Mouse (Mus musculus): ENCODE results near the gene Ano8. TPM values are rescaled to one million over a fixed set of nuclear protein-coding genes. Genes with fewer than 3 reads are reported as not detected.
"Not testable (repeated sequence)": the region's sequence is repeated elsewhere in the genome, so short reads cannot be mapped to it uniquely, and the experiment has no call there.

The Ano8 gene
- total RNA-seq, 1 experiment from 2014 or later: 9.2 TPM

DNA sequence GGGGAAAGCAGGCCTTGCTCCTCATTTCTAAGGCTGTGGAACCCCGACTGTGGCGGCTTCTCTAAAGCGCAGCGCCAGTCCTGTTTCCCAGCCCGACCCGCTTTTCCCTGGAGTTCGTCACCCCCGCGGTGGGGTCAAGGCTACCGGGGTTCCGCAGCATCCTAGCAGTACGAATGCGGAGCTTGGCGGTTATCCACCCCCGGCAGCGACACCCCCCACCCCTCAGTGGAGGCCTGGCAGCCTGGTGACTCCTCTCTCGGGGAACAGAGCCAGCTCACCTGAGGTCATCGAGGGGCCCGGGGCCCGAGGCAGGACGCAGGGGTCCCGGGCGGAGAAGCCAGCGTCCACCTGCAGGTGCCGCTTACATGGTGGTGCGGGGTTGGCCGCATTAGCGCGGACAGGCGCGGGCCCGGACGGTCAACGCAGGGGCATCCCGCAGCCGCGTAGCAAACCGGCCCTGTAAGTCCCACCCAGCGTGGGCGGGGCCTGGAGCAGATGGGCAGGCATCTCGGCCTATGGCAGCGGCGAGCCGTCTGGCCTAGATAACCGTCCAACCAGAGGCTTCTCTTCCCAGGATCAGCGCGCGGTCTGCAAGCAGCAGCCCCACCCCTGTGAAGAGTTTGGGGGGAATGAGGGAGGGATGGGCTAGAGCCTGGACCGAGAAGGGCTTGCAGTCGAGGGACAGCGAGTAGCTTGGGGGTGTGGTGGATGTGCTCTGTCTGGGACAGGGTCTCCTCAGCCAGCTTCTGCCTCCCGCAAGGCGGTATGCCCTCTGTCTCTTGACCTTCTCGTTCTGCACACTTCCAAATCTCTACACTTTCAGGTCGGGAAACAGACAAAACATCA, 22.4 kb downstream of the Ano8 start, which contains the start of gene Abhd8:
Gene Abhd8 (minus strand): TSS at position 468 of the 846 bp plus-strand sequence.
- ATAC-seq (replicated peaks in 1 of 2; ENCODE audit: insufficient read depth in 1 of 2, low FRiP score in 2 of 2, low TSS enrichment in 1 of 2, low read depth in 1 of 2, poor library complexity in 2 of 2, severe bottlenecking in 2 of 2): peak; percentile 65 to 75

- ATAC-seq (replicated peaks in 1 of 2; ENCODE audit: insufficient read depth in 1 of 2, low FRiP score in 2 of 2, low TSS enrichment in 1 of 2, low read depth in 1 of 2, poor library complexity in 2 of 2, severe bottlenecking in 2 of 2): peak; percentile 9 to 11; a peak in 1 of 4 replicates
These were observed 23.0 kb downstream of the Ano8 start for GRCm38 (mm10) chr8:71462786-71463185.

- no peak for ATAC-seq (replicated peaks in 1 of 2; ENCODE audit: insufficient read depth in 1 of 2, low FRiP score in 2 of 2, low TSS enrichment in 1 of 2, low read depth in 1 of 2, poor library complexity in 2 of 2, severe bottlenecking in 2 of 2)
These were observed 23.6 kb downstream of the Ano8 start for GRCm38 (mm10) chr8:71462191-71462590.

GRCm38 (mm10) chr8:71461152-71461840, 24.5 kb downstream of the Ano8 start:
- no peak for ATAC-seq (replicated peaks in 1 of 2; ENCODE audit: insufficient read depth in 1 of 2, low FRiP score in 2 of 2, low TSS enrichment in 1 of 2, low read depth in 1 of 2, poor library complexity in 2 of 2, severe bottlenecking in 2 of 2)

- no peak for ATAC-seq (replicated peaks in 1 of 2; ENCODE audit: insufficient read depth in 1 of 2, low FRiP score in 2 of 2, low TSS enrichment in 1 of 2, low read depth in 1 of 2, poor library complexity in 2 of 2, severe bottlenecking in 2 of 2)
These were observed 25.0 kb downstream of the Ano8 start for GRCm38 (mm10) chr8:71460716-71461115.

DNA sequence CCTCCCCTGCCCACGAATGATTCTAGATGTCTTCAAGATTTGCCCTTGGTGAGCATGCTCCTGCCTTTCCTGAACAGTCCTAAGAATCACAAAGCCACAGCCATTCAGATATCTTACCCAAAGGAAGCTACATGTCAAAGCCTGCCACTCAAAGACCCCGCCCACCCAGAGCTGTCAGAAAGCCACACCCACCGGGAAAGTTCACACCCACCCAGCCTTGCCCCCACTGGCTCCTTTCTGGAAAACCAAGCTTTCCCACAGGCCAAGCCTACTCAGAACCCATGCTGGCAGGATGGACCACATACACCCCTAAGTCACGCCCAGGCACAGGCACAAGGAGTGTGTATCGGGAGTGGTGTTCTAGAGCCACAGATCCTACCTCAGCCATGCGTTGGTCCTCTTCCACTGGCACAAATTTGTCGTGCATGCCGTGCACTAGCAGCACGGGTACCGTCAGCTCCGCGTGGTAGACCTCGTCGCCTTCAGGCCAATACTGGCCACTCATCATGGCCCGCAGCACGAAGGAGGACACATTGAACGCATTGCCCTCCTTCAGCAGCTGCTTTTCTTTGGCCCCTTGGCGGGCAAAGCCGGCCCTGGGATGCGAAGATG, 28.0 kb downstream of the Ano8 start:
- no peak for ATAC-seq (replicated peaks in 1 of 2; ENCODE audit: insufficient read depth in 1 of 2, low FRiP score in 2 of 2, low TSS enrichment in 1 of 2, low read depth in 1 of 2, poor library complexity in 2 of 2, severe bottlenecking in 2 of 2)

DNA sequence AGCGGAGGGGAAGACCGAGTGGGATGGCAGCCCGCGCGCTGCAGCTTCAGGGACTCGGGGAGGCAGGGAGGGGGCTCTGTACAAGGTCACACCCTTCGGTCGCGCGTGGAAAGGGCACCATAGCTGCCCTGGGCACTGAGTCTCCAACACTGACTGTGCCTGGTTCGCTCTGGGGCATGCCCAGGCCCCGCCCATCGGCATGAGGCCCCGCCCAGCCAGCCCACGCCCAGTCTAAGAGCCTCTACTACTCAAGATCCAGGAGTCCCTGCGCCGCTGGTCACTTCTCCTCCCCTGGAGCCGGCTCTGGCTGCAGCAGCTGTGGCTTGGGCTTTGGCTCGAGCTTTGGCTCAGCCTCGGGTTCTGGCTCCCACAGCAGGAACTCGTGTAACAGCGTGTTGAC, 28.9 kb downstream of the Ano8 start:
- no peak for ATAC-seq (replicated peaks in 1 of 2; ENCODE audit: insufficient read depth in 1 of 2, low FRiP score in 2 of 2, low TSS enrichment in 1 of 2, low read depth in 1 of 2, poor library complexity in 2 of 2, severe bottlenecking in 2 of 2)

DNA sequence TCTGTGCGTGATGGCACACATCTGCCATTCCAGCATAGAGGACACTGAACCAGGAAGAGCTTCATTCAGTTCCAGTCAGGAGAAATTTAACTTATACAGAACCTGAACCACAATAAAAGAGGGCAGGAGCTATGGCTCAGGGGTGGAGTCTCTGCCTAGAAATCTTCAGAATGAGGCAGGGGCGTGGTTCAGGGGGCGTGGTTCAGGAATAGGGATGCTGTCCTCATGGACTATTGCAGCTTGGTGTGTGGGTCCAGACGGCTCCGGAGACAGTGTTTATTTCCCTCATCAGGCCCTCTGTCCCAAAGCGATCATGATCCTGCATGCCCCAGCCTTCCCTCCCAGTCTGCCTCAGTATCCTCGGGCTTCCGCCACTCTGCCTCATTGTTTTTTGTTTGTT, 31.1 kb downstream of the Ano8 start:
- ATAC-seq (replicated peaks in 1 of 2; ENCODE audit: insufficient read depth in 1 of 2, low FRiP score in 2 of 2, low TSS enrichment in 1 of 2, low read depth in 1 of 2, poor library complexity in 2 of 2, severe bottlenecking in 2 of 2): no peak

DNA sequence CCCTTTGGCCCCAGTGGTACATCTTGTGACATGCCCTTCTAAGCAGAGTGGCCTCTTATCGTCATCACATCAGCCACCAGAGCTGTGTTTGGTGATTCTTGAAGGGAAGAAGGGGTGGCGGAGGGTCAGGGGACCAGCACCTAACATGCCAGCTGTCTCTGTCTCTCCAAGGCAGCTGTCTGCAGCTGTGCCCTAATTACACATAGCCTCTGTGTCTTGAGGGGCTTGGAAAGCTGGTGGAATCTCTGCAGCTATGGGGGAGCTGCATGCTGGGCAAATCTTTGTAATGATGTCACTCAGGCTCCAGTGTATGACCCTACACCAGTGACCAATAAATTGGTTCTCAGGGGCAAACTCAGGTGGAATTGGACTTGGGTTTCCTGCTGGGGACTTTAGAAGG, 33.1 kb downstream of the Ano8 start:
- no peak for ATAC-seq (replicated peaks in 1 of 2; ENCODE audit: insufficient read depth in 1 of 2, low FRiP score in 2 of 2, low TSS enrichment in 1 of 2, low read depth in 1 of 2, poor library complexity in 2 of 2, severe bottlenecking in 2 of 2)

GRCm38 (mm10) chr8:71451777-71452176, 34.0 kb downstream of the Ano8 start:
- ATAC-seq (replicated peaks in 1 of 2; ENCODE audit: insufficient read depth in 1 of 2, low FRiP score in 2 of 2, low TSS enrichment in 1 of 2, low read depth in 1 of 2, poor library complexity in 2 of 2, severe bottlenecking in 2 of 2): no peak

DNA sequence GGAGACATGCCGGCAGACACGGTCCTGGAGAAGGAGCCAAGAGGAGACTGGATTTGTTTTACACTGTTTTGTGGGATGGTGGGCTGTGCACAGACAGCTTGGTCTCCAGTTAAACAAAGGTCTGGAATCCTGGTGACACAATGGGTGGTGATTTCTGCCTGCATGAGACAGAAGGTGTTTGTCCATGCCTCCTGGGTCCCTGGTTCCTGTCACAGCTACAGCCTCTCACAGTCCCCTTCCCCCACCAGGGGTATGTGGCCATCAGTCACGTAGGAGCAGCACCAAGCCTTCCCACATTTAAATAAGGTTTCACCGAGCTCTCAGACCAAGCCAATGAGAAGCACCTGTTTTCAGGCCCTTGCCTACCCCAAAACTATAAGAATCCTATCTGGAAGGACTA, 34.4 kb downstream of the Ano8 start:
- ATAC-seq (replicated peaks in 1 of 2; ENCODE audit: insufficient read depth in 1 of 2, low FRiP score in 2 of 2, low TSS enrichment in 1 of 2, low read depth in 1 of 2, poor library complexity in 2 of 2, severe bottlenecking in 2 of 2): no peak

- ATAC-seq (replicated peaks in 1 of 2; ENCODE audit: insufficient read depth in 1 of 2, low FRiP score in 2 of 2, low TSS enrichment in 1 of 2, low read depth in 1 of 2, poor library complexity in 2 of 2, severe bottlenecking in 2 of 2): no peak
These were observed 40.7 kb downstream of the Ano8 start for GRCm38 (mm10) chr8:71445096-71445495.

DNA sequence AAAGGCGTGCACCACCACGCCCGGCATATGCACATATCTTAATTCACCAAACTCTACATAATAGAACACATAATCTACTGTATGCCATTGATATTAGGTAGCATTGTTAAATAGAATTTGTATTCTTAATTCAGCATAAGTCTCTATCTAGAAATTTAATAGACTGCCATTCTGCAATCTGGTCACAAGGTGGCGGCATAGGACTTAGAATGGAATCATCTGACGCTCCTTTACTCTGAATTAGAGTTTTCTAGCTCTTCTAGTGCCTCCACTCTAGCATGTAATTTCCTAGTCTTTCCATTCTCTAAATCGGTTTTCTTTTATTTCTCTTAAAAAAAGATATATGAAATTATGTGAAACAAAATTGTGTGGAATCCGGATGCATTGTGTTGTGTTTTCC, 44.4 kb downstream of the Ano8 start:
- ATAC-seq (replicated peaks in 1 of 2; ENCODE audit: insufficient read depth in 1 of 2, low FRiP score in 2 of 2, low TSS enrichment in 1 of 2, low read depth in 1 of 2, poor library complexity in 2 of 2, severe bottlenecking in 2 of 2): peak; percentile 62 to 81

DNA sequence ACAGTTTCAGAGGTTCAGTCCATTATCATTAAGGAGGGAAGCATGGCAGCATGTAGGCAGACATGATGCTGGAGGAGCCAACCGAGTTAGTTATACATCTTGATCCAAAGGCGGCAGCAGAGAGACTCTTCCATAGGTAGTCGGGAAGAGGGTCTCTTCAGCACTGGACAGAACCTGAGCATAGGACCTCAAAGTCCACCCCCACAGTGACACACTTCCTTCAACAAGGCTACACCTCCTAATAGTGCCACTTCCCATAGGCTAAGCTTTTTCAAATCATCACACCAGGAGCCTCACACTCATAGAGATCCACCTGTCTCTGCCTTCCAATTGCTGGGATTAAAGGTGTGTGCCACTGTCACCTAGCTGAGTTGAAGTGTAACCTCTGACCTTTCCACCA, 48.7 kb downstream of the Ano8 start:
- ATAC-seq (replicated peaks in 1 of 2; ENCODE audit: insufficient read depth in 1 of 2, low FRiP score in 2 of 2, low TSS enrichment in 1 of 2, low read depth in 1 of 2, poor library complexity in 2 of 2, severe bottlenecking in 2 of 2): no peak

- ATAC-seq (replicated peaks in 1 of 2; ENCODE audit: insufficient read depth in 1 of 2, low FRiP score in 2 of 2, low TSS enrichment in 1 of 2, low read depth in 1 of 2, poor library complexity in 2 of 2, severe bottlenecking in 2 of 2): not testable (repeated sequence)
These were observed 52.8 kb downstream of the Ano8 start for GRCm38 (mm10) chr8:71432935-71433334.
